Mouse (Mus musculus) myocyte (in vitro differentiated cells): ENCODE results near the gene Vegfb.

Experiments used
- MYOD1 ChIP-seq, 3 experiments: IDR thresholded peaks; one replicate each; pipeline ENCODE4 v1.6.1; 2011; ENCODE audit warnings: control low read depth in 2 of 3, low read depth in 2 of 3, mild to moderate bottlenecking in 2 of 3, moderate library complexity in 1 of 3; ENCODE audit not compliant: insufficient read length in 2 of 3, control insufficient read depth in 1 of 3
- POLR2A ChIP-seq: IDR thresholded peaks from one replicate; pipeline ENCODE4 v1.6.1; 2011; ENCODE audit warnings: low read depth, mild to moderate bottlenecking, control low read depth, moderate library complexity; ENCODE audit not compliant: insufficient read length

GRCm38 (mm10) chr19:6981465-6981864 is 6.0 kb downstream of the Vegfb start:
- TF ChIP-seq MYOD1 (IDR thresholded peaks at IDR 0.05; ENCODE audit: control insufficient read depth in 1 of 3, insufficient read length in 2 of 3, low read depth in 2 of 3) (no peak), POLR2A (no peak)
